Mouse (Mus musculus) hindbrain, embryonic 13.5 days (tissue): ENCODE results near the gene Rcl1. TPM values are rescaled to one million over a fixed set of nuclear protein-coding genes. Genes with fewer than 3 reads are reported as not detected.

Source experiments
- ATAC-seq: fragments of 200-750 bp; cut with Nextera tagmentation; 2 replicates; pipeline ENCODE4 v1.8.0; 2017; ENCODE audit warnings: moderate TSS enrichment; ENCODE audit not compliant: low FRiP score
- H3K27ac ChIP-seq: fragments of 300-500 bp; sonication (generic); 2 replicates; pipeline ENCODE4 v1.5.1; 2015; ENCODE audit warnings: inconsistent platforms, mild to moderate bottlenecking, moderate library complexity
- H3K27me3 ChIP-seq: fragments of 300-500 bp; sonication (generic); 2 replicates; pipeline ENCODE4 v1.6.1; 2015; ENCODE audit warnings: mild to moderate bottlenecking, inconsistent platforms
- H3K36me3 ChIP-seq: fragments of 300-500 bp; sonication (generic); 2 replicates; pipeline ENCODE4 v1.6.1; 2015; ENCODE audit warnings: mild to moderate bottlenecking, inconsistent platforms
- H3K4me1 ChIP-seq: fragments of 300-500 bp; sonication (generic); replicated peaks from 2 replicates; pipeline ENCODE4 v1.6.1; 2015; ENCODE audit warnings: inconsistent platforms
- H3K4me2 ChIP-seq: fragments of 300-500 bp; sonication (generic); 2 replicates; pipeline ENCODE4 v1.6.1; 2015; ENCODE audit warnings: inconsistent platforms, mild to moderate bottlenecking, moderate library complexity
- H3K4me3 ChIP-seq: fragments of 300-500 bp; sonication (generic); 2 replicates; pipeline ENCODE4 v1.5.1; 2015; ENCODE audit warnings: mild to moderate bottlenecking, inconsistent platforms
- H3K9ac ChIP-seq: fragments of 300-500 bp; sonication (generic); 2 replicates; pipeline ENCODE4 v1.6.1; 2015; ENCODE audit warnings: mild to moderate bottlenecking, inconsistent platforms
- H3K9me3 ChIP-seq: fragments of 300-500 bp; sonication (generic); 2 replicates; pipeline ENCODE4 v1.6.1; 2016; ENCODE audit warnings: inconsistent platforms
- WGBS: fragments of 180-500 bp; shearing (Covaris S2); methylation state at CpG from one replicate; pipeline ENCODE4 v1.1.7; 2015; 5-methylcytosine and 5-hydroxymethylcytosine counted together
- polyA plus RNA-seq: library from polyadenylated mRNA; unstranded; fragments of >200 nt; fragmentation: Nextera tagmentation; extraction: Ambion mirVana; gene quantifications from 2 replicates; pipeline ENCODE4 v1.2.1, GENCODE M21; 2015

Gene Rcl1
- polyA plus RNA-seq, 1 experiment from 2014 or later, result 27.6 TPM

GRCm38 (mm10) chr19:29118196-29118595 is 17.0 kb downstream of the Rcl1 start:
- no peaks in the 10 kb centered on the region for H3K27me3 ChIP-seq
- H3K4me1 ChIP-seq, result no peaks in the 10 kb centered on the region
- H3K36me3 ChIP-seq, result peaks cover 39% of the 10 kb centered on the region
- no peak overlapping the region for H3K4me3 ChIP-seq
- no peak for ATAC-seq
- H3K9me3 ChIP-seq, result no peaks in the 10 kb centered on the region
- no peak overlapping the region for H3K9ac ChIP-seq
- no peak overlapping the region for H3K27ac ChIP-seq
- no peak overlapping the region for H3K4me2 ChIP-seq
- WGBS, result 90% methylated on average over 13 of the region's 13 CpGs

DNA sequence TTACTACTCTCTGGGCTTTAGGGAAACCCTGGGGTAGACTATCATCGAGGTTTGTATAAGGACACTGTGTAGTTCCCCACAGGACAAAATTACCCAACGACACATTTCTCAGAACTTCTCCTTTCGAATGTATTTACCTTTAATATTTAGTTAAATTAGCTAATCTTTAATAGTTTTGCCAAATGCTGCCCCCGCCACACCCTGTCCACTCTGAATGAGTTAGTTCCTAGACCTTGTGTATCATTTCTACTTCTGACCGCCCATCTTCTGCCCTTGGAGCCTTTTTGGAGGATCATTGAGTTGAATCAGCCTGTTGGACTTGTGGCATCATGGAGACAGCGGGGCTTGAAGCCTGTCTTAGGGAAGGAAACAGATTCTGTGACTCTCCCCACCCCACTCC is 19.1 kb downstream of the Rcl1 start:
- Histone ChIP-seq H3K4me2 (no peak overlapping the region), H3K4me3 (no peak overlapping the region), H3K9me3 (no peaks in the 10 kb centered on the region), H3K27ac (no peak overlapping the region), H3K36me3 (peaks cover 52% of the 10 kb centered on the region), H3K27me3 (no peaks in the 10 kb centered on the region), H3K9ac (no peak overlapping the region), H3K4me1 (no peaks in the 10 kb centered on the region)
- WGBS, result 97% methylated on average over 6 of the region's 6 CpGs
- no peak for ATAC-seq

GRCm38 (mm10) chr19:29121394-29121793 is 20.2 kb downstream of the Rcl1 start:
- WGBS, result 94% methylated on average over 9 of the region's 9 CpGs
- H3K4me2 ChIP-seq, result no peak overlapping the region
- ATAC-seq, result no peak
- peaks cover 52% of the 10 kb centered on the region for H3K36me3 ChIP-seq
- H3K9ac ChIP-seq, result no peak overlapping the region
- H3K4me3 ChIP-seq, result no peak overlapping the region
- H3K9me3 ChIP-seq, result no peaks in the 10 kb centered on the region
- no peaks in the 10 kb centered on the region for H3K4me1 ChIP-seq
- no peak overlapping the region for H3K27ac ChIP-seq
- H3K27me3 ChIP-seq, result no peaks in the 10 kb centered on the region

DNA sequence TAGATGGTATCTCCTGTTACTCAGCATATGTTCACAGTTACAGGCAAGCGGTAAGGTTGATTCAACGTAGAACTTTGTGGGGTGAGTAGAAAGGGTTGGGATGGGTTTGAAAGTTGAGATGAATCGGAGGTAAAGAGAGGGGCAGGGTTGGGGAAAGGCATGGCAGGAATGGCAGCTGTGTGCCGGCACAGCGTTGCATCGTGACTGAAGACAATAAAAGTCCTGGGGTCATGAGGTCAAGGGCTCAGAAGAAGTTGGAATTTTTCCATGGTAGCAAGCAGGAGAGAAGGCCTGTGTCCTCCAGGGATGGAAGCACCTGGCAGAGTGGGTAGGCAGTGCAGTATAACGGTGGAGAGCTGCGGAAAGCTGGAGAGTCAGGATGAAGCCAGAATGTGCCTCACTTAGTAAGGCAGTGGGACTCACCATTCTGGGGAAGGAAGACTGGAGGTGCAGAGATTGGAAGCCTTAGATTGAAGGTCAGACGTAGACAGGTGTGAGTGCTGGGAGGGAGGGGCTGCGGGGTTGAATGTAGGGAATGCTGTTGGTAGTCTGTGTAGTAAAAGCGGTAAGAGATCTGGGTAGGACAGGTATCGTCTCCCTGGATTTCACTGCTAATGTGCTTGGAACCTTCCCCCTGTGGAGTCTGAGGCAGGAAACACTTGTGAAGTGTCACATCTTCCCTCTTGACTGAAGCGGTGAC is 23.9 kb downstream of the Rcl1 start:
- Histone ChIP-seq H3K4me3 (no peak overlapping the region), H3K9ac (no peak overlapping the region), H3K9me3 (no peaks in the 10 kb centered on the region), H3K4me2 (no peak overlapping the region), H3K27ac (no peak overlapping the region), H3K27me3 (no peaks in the 10 kb centered on the region), H3K4me1 (no peaks in the 10 kb centered on the region), H3K36me3 (peaks cover 37% of the 10 kb centered on the region)
- no peak for ATAC-seq
- WGBS, result 88% methylated on average over 13 of the region's 13 CpGs

- no peaks in the 10 kb centered on the region for H3K9me3 ChIP-seq
- WGBS, result 95% methylated on average over 12 of the region's 12 CpGs
- no peak overlapping the region for H3K27ac ChIP-seq
- peaks cover 41% of the 10 kb centered on the region for H3K36me3 ChIP-seq
- H3K9ac ChIP-seq, result no peak overlapping the region
- no peak overlapping the region for H3K4me3 ChIP-seq
- H3K27me3 ChIP-seq, result no peaks in the 10 kb centered on the region
- no peak for ATAC-seq
- H3K4me2 ChIP-seq, result no peak overlapping the region
- no peaks in the 10 kb centered on the region for H3K4me1 ChIP-seq
Observed at GRCm38 (mm10) chr19:29126347-29127015, 25.3 kb downstream of the Rcl1 start.

- 59% methylated on average over 6 of the region's 6 CpGs for WGBS
- Histone ChIP-seq H3K4me1 (no peaks in the 10 kb centered on the region), H3K27ac (no peak overlapping the region), H3K4me2 (no peak overlapping the region), H3K4me3 (no peak overlapping the region), H3K27me3 (no peaks in the 10 kb centered on the region), H3K36me3 (peaks cover 45% of the 10 kb centered on the region), H3K9me3 (no peaks in the 10 kb centered on the region), H3K9ac (no peak overlapping the region)
- ATAC-seq, result no peak
Observed at GRCm38 (mm10) chr19:29127331-29127730, 26.2 kb downstream of the Rcl1 start.

DNA sequence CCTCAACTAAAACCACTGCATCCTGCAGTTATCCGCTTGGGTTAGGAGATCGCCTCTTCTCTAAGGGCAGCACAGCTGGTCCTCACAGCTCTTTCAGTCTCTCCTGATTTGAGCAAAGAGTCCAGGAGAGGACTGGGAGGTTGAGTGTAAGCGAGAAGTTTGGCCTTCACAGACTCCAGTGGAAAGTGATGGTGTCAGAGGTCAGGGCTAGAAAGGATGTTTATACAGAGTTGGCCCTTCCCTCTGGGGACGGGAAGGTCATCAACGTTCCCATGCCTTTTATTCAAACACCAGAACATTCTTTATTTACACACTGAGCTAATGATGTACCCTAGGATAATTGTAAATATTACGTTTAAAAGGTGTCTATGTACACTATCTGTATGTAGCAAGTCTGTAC is 27.0 kb downstream of the Rcl1 start:
- Histone ChIP-seq H3K4me1 (no peaks in the 10 kb centered on the region), H3K27me3 (no peaks in the 10 kb centered on the region), H3K4me2 (no peak overlapping the region), H3K9me3 (no peaks in the 10 kb centered on the region), H3K4me3 (no peak overlapping the region), H3K27ac (no peak overlapping the region), H3K9ac (no peak overlapping the region), H3K36me3 (peaks cover 40% of the 10 kb centered on the region)
- WGBS, result 88% methylated on average over 6 of the region's 6 CpGs
- no peak for ATAC-seq

- Histone ChIP-seq H3K9me3 (no peaks in the 10 kb centered on the region), H3K4me3 (no peak overlapping the region), H3K27ac (no peak overlapping the region), H3K9ac (no peak overlapping the region), H3K27me3 (no peaks in the 10 kb centered on the region), H3K4me2 (no peak overlapping the region), H3K36me3 (peaks cover 33% of the 10 kb centered on the region), H3K4me1 (no peaks in the 10 kb centered on the region)
- no peak for ATAC-seq
- 96% methylated on average over 5 of the region's 5 CpGs for whole genome bisulfite sequencing
Observed at GRCm38 (mm10) chr19:29129551-29129950, 28.4 kb downstream of the Rcl1 start.

DNA sequence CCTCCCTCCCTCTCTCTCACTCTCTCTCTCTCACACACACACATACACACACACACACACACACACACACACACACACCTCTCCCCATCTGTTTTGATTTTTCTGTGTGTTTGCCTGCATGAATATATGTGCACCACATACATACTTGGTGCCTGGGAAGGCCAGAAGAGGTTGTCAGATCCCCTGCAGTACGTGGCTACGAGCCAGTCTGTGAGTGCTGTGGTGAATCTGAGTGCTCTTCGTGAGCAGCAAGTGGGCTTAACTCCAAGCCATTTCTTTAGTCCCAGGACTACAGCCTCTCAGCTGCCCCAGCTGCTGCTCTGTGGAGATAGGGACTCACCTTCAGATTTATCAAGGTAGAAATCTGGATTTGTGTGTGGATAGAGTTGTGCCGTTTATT is 30.0 kb downstream of the Rcl1 start:
- WGBS, result 94% methylated on average over 4 of the region's 4 CpGs
- Histone ChIP-seq H3K27me3 (no peaks in the 10 kb centered on the region), H3K4me1 (no peaks in the 10 kb centered on the region), H3K4me2 (no peak overlapping the region), H3K4me3 (no peak overlapping the region), H3K9me3 (no peaks in the 10 kb centered on the region), H3K27ac (no peak overlapping the region), H3K36me3 (peaks cover 41% of the 10 kb centered on the region), H3K9ac (no peak overlapping the region)
- no peak for ATAC-seq

DNA sequence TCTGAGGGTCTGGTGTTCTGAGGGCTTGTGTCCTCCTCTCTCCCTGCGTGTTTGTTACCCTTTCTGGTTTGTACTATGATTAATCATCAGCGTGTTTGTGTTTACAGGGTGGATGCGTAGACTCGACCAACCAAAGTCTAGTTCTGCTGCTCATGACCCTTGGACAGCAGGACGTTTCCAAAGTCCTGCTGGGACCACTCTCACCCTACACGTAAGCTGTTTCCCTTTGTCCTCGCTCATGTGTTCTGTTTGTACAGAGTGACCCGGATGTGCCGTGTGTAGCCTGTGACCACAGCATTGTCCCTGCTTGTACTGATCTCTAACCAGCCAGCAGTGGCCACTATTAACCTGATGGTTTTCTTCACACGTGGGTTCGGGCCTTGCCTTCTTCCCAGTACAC is 33.1 kb downstream of the Rcl1 start:
- 90% methylated on average over 11 of the region's 11 CpGs for WGBS
- H3K9me3 ChIP-seq, result no peaks in the 10 kb centered on the region
- H3K9ac ChIP-seq, result no peak overlapping the region
- H3K4me3 ChIP-seq, result no peak overlapping the region
- no peak overlapping the region for H3K27ac ChIP-seq
- no peak overlapping the region for H3K4me2 ChIP-seq
- no peaks in the 10 kb centered on the region for H3K4me1 ChIP-seq
- no peak for ATAC-seq
- peaks cover 39% of the 10 kb centered on the region for H3K36me3 ChIP-seq
- no peaks in the 10 kb centered on the region for H3K27me3 ChIP-seq

- ATAC-seq, result no peak
- 92% methylated on average over 11 of the region's 11 CpGs for WGBS
- Histone ChIP-seq H3K9me3 (no peaks in the 10 kb centered on the region), H3K9ac (no peak overlapping the region), H3K27me3 (no peaks in the 10 kb centered on the region), H3K27ac (no peak overlapping the region), H3K4me3 (no peak overlapping the region), H3K36me3 (peaks cover 38% of the 10 kb centered on the region), H3K4me1 (no peaks in the 10 kb centered on the region), H3K4me2 (no peak overlapping the region)
Observed at GRCm38 (mm10) chr19:29135172-29135736, 34.1 kb downstream of the Rcl1 start.

- H3K27ac ChIP-seq, result no peak overlapping the region
- H3K4me3 ChIP-seq, result no peak overlapping the region
- H3K27me3 ChIP-seq, result no peaks in the 10 kb centered on the region
- H3K4me2 ChIP-seq, result no peak overlapping the region
- WGBS, result 93% methylated on average over 10 of the region's 10 CpGs
- no peak overlapping the region for H3K9ac ChIP-seq
- no peaks in the 10 kb centered on the region for H3K9me3 ChIP-seq
- peaks cover 27% of the 10 kb centered on the region for H3K36me3 ChIP-seq
- no peaks in the 10 kb centered on the region for H3K4me1 ChIP-seq
- ATAC-seq, result no peak
Observed at GRCm38 (mm10) chr19:29138546-29139270, 37.5 kb downstream of the Rcl1 start.
